Mouse (Mus musculus): Measurements from ENCODE around the gene Man1b1. TPM values are rescaled to one million over a fixed set of nuclear protein-coding genes. Genes with fewer than 3 reads are reported as not detected.

Man1b1 gene
- polyA plus RNA-seq, 1 experiment, result 57.3 TPM

DNA sequence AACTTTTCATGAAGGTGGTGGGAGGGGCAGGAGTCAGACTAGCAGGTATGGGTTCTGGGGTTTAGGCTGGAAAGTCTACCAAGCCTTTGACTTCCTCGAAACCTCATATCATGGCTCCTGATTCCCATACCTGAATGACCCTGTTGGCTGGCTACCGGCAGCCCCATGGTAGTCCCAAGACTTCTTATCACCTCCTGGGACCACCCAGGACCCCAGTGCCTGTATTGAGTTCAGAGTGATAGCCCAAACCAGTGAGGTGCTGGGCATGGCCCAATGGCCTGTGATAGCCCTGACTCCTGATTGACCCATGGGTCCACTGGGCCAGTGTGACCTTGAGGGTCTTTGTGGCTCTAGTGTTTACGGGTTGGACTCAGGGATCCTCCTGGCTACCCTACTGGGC lies 18.6 kb downstream of the Man1b1 start:
- no peak overlapping the region for H3K9ac ChIP-seq (ENCODE audit: low read depth, poor library complexity, severe bottlenecking)
- TF ChIP-seq CTCF (IDR thresholded peaks at IDR 0.05; ENCODE audit: low read depth, low read length) (no peak), POLR2A (IDR thresholded peaks at IDR 0.05; ENCODE audit: insufficient read depth, low read length) (no peak), EP300 (IDR thresholded peaks at IDR 0.05; ENCODE audit: insufficient read depth, low read depth, low read length) (no peak)
- H3K27ac ChIP-seq (ENCODE audit: insufficient read depth, low read length), result no peak overlapping the region
- no peaks in the 10 kb centered on the region for H3K27me3 ChIP-seq (ENCODE audit: control insufficient read depth, insufficient read depth, low read length, poor library complexity, severe bottlenecking)
- H3K36me3 ChIP-seq (ENCODE audit: control insufficient read depth, insufficient read depth, low read length, poor library complexity, severe bottlenecking), result peaks cover 25% of the 10 kb centered on the region; the same call in 1 of the 2 replicates
- H3K9me3 ChIP-seq (replicated peaks; ENCODE audit: control insufficient read depth, insufficient read depth, low read length, poor library complexity, severe bottlenecking), result no peaks in the 10 kb centered on the region
- H3K4me3 ChIP-seq (ENCODE audit: low read depth, low read length), result no peak overlapping the region
- H3K4me1 ChIP-seq (ENCODE audit: control insufficient read depth, insufficient read depth, low read length), result no peaks in the 10 kb centered on the region

GRCm38 (mm10) chr2:25354211-25354610 lies 22.1 kb downstream of the Man1b1 start:
- H3K27ac ChIP-seq (ENCODE audit: insufficient read depth, low read length), result no peak overlapping the region
- no peak overlapping the region for H3K4me3 ChIP-seq (ENCODE audit: low read depth, low read length)
- H3K27me3 ChIP-seq (ENCODE audit: control insufficient read depth, insufficient read depth, low read length, poor library complexity, severe bottlenecking), result no peaks in the 10 kb centered on the region
- no peaks in the 10 kb centered on the region for H3K4me1 ChIP-seq (ENCODE audit: control insufficient read depth, insufficient read depth, low read length)
- TF ChIP-seq CTCF (IDR thresholded peaks at IDR 0.05; ENCODE audit: low read depth, low read length), result no peak
- no peak for TF ChIP-seq POLR2A (IDR thresholded peaks at IDR 0.05; ENCODE audit: insufficient read depth, low read length)
- TF ChIP-seq EP300 (IDR thresholded peaks at IDR 0.05; ENCODE audit: insufficient read depth, low read depth, low read length), result no peak
- peaks cover 12% of the 10 kb centered on the region; the same call in 1 of the 2 replicates for H3K36me3 ChIP-seq (ENCODE audit: control insufficient read depth, insufficient read depth, low read length, poor library complexity, severe bottlenecking)
- H3K9ac ChIP-seq (ENCODE audit: low read depth, poor library complexity, severe bottlenecking), result no peak overlapping the region
- no peaks in the 10 kb centered on the region for H3K9me3 ChIP-seq (replicated peaks; ENCODE audit: control insufficient read depth, insufficient read depth, low read length, poor library complexity, severe bottlenecking)

GRCm38 (mm10) chr2:25355419-25356066 lies 23.4 kb downstream of the Man1b1 start:
- Histone ChIP-seq H3K9me3 (replicated peaks; ENCODE audit: control insufficient read depth, insufficient read depth, low read length, poor library complexity, severe bottlenecking) (no peaks in the 10 kb centered on the region), H3K36me3 (ENCODE audit: control insufficient read depth, insufficient read depth, low read length, poor library complexity, severe bottlenecking) (peaks cover 6% of the 10 kb centered on the region; the same call in 1 of the 2 replicates), H3K4me3 (ENCODE audit: low read depth, low read length) (peak overlapping the region; percentile 91), H3K27me3 (ENCODE audit: control insufficient read depth, insufficient read depth, low read length, poor library complexity, severe bottlenecking) (no peaks in the 10 kb centered on the region), H3K27ac (ENCODE audit: insufficient read depth, low read length) (no peak overlapping the region), H3K9ac (ENCODE audit: low read depth, poor library complexity, severe bottlenecking) (peak overlapping the region; percentile 56), H3K4me1 (ENCODE audit: control insufficient read depth, insufficient read depth, low read length) (no peaks in the 10 kb centered on the region)
- TF ChIP-seq POLR2A (IDR thresholded peaks at IDR 0.05; ENCODE audit: insufficient read depth, low read length), result no peak

DNA sequence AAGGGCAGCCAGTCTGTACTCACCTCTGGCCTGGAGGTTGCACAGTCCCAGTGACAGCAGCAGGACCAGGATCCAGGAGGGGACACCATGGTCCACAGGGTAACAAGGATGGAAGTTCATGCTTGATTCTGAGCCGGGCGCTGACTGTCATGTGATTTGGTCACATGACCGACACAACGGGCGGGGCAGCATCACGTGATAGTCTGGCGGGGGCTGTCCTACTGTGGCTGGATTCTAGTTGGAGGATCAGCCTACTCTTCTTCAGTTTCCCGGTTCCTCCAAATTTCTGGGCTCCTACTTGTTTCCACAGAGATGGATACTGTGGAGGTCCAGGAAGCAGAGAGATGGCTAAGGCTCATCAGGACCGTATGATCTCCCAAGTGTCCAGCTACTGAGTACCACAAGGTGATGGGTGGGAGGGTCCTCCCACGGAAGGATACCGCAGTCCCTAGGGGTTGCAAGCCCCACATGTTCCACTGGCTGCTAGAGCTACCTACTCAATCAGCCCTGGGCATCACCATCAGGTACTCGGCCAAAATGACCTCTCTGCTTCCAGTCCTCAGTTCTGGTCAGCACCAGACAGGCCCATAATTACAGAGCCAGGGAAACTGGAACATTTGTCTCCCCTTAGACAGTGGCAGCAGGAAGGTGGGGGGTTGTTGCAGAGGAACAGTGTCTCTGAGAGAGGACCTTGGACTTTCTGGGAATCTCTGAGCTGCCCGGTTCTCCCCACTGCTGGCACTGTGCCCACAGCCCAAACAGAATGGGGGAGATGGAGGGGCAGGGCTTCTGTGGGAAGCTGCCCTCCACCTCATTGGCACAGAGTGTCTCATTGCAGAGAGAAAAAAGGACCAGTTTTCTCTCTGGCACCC lies 24.3 kb downstream of the Man1b1 start, which contains the start of gene Dpp7:
TSS of gene Dpp7 (minus strand) at position 152 of the 872 bp plus-strand sequence.
- H3K4me1 ChIP-seq (ENCODE audit: control insufficient read depth, insufficient read depth, low read length), result no peaks in the 10 kb centered on the region
- peak within 1 kb of the TSS; percentile 91 for H3K4me3 ChIP-seq (ENCODE audit: low read depth, low read length)
- no peaks in the 10 kb centered on the region for H3K9me3 ChIP-seq (replicated peaks; ENCODE audit: control insufficient read depth, insufficient read depth, low read length, poor library complexity, severe bottlenecking)
- H3K27me3 ChIP-seq (ENCODE audit: control insufficient read depth, insufficient read depth, low read length, poor library complexity, severe bottlenecking), result no peaks in the 10 kb centered on the region
- TF ChIP-seq EP300 (IDR thresholded peaks at IDR 0.05; ENCODE audit: insufficient read depth, low read depth, low read length) (0 out of 2 replicates have a peak, but pooled peaks have one; percentile 60), CTCF (IDR thresholded peaks at IDR 0.05; ENCODE audit: low read depth, low read length) (no peak), POLR2A (IDR thresholded peaks at IDR 0.05; ENCODE audit: insufficient read depth, low read length) (no peak)
- H3K36me3 ChIP-seq (ENCODE audit: control insufficient read depth, insufficient read depth, low read length, poor library complexity, severe bottlenecking), result peaks cover 5% of the 10 kb centered on the region
- H3K9ac ChIP-seq (ENCODE audit: low read depth, poor library complexity, severe bottlenecking), result peak within 1 kb of the TSS; percentile 56
- no peak within 1 kb of the TSS for H3K27ac ChIP-seq (ENCODE audit: insufficient read depth, low read length)

- no peak overlapping the region for H3K27ac ChIP-seq (ENCODE audit: insufficient read depth, low read length)
- peaks cover 14% of the 10 kb centered on the region for H3K36me3 ChIP-seq (ENCODE audit: control insufficient read depth, insufficient read depth, low read length, poor library complexity, severe bottlenecking)
- H3K27me3 ChIP-seq (ENCODE audit: control insufficient read depth, insufficient read depth, low read length, poor library complexity, severe bottlenecking), result no peaks in the 10 kb centered on the region
- TF ChIP-seq POLR2A (IDR thresholded peaks at IDR 0.05; ENCODE audit: insufficient read depth, low read length) (no peak), EP300 (IDR thresholded peaks at IDR 0.05; ENCODE audit: insufficient read depth, low read depth, low read length) (no peak), CTCF (IDR thresholded peaks at IDR 0.05; ENCODE audit: low read depth, low read length) (no peak)
- peaks cover 3% of the 10 kb centered on the region for H3K4me1 ChIP-seq (ENCODE audit: control insufficient read depth, insufficient read depth, low read length)
- no peak overlapping the region for H3K4me3 ChIP-seq (ENCODE audit: low read depth, low read length)
- H3K9ac ChIP-seq (ENCODE audit: low read depth, poor library complexity, severe bottlenecking), result no peak overlapping the region
- H3K9me3 ChIP-seq (replicated peaks; ENCODE audit: control insufficient read depth, insufficient read depth, low read length, poor library complexity, severe bottlenecking), result no peaks in the 10 kb centered on the region
Observed at GRCm38 (mm10) chr2:25359848-25360247, 27.7 kb downstream of the Man1b1 start.
